Mouse (Mus musculus): Measurements from ENCODE around the gene Agbl5. TPM values are rescaled to one million over a fixed set of nuclear protein-coding genes. Genes with fewer than 3 reads are reported as not detected.
A peak's percentile ranks its signal among the peaks of the same experiment; 100 is the strongest.

Agbl5 gene
- polyA plus RNA-seq, 2 experiments = 27.7 to 61.9 TPM

DNA sequence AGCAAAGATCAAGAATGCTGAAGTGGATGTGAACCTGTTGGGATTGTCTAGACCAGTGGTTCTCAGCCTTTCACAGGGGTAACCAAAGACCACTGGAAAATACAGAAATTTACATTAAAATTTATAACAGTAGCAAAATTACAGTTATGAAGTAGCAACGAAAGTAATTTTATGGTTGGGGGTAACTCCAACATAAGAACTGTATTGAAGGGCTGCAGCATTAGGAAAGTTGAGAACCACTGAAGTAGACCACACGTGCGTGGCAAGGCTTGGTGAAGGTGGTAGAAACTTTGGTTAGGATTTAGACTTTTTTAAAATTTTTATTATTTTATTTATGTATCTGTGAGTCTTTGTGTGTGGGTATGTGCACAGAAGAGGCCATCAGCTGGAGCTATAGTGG, 20.8 kb upstream of the Agbl5 start, which contains the start of gene Tmem214:
Tmem214 (plus strand) TSS at position 301 of the 400 bp plus-strand sequence.
- H3K4me1 ChIP-seq (ENCODE audit: control insufficient read depth, insufficient read depth, low read length) = peaks cover 13% of the 10 kb centered on the region
- no peaks in the 10 kb centered on the region for H3K27me3 ChIP-seq (ENCODE audit: control insufficient read depth, insufficient read depth, low read length)
- WGBS = 93% methylated on average over 3 of the region's 3 CpGs
- no peak within 1 kb of the TSS for H3K9ac ChIP-seq (ENCODE audit: low read depth, low read length, severe bottlenecking)
- DNase-seq (ENCODE audit: low spot score) (no peak), ATAC-seq (ENCODE audit: low FRiP score, low read depth) (no peak)
- H3K27ac ChIP-seq (replicated peaks; ENCODE audit: low read depth, low read length) = peak within 1 kb of the TSS; percentile 79
- peaks cover 37% of the 10 kb centered on the region for H3K36me3 ChIP-seq (ENCODE audit: control insufficient read depth, insufficient read depth, low read length)
- TF ChIP-seq POLR2A (IDR thresholded peaks at IDR 0.05; ENCODE audit: borderline replicate concordance, extremely low read depth, insufficient read depth, insufficient read length) = no peak
- peak within 1 kb of the TSS; percentile 94; the same call in 1 of the 2 replicates for H3K4me3 ChIP-seq (replicated peaks; ENCODE audit: low read length)
- H3K9me3 ChIP-seq (ENCODE audit: control insufficient read depth, low read length) = no peaks in the 10 kb centered on the region
- H3K4me2 ChIP-seq (replicated peaks; ENCODE audit: low read depth, low read length, severe bottlenecking) = peak within 1 kb of the TSS; percentile 80; the same call in 1 of the 2 replicates

DNA sequence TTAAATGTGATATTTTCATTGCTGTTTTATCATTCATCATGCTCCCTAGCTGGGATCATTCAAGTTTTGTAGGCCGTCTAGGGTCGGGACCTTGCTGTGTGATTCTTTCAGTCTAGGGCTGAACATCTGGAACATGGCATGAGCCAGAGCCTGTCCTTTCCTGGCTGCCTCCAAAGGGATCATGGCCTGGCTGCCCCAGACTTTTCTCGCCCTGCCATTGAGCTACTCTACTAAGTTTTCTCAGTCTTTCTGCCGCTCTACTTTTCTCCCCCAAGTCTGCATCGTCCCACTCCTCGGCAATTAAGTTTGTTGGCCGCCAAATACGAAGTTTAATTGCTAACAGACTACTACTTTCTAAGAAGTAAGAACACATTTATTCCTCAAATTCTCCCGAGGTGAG, 19.5 kb upstream of the Agbl5 start:
- peaks cover 13% of the 10 kb centered on the region for H3K4me1 ChIP-seq (ENCODE audit: control insufficient read depth, insufficient read depth, low read length)
- peak overlapping the region; percentile 96 for H3K9ac ChIP-seq (ENCODE audit: low read depth, low read length, severe bottlenecking)
- no peaks in the 10 kb centered on the region for H3K27me3 ChIP-seq (ENCODE audit: control insufficient read depth, insufficient read depth, low read length)
- TF ChIP-seq POLR2A (IDR thresholded peaks at IDR 0.05; ENCODE audit: borderline replicate concordance, extremely low read depth, insufficient read depth, insufficient read length) = no peak
- H3K4me3 ChIP-seq (replicated peaks; ENCODE audit: low read length) = peak overlapping the region; percentile 94
- ATAC-seq (ENCODE audit: low FRiP score, low read depth) = peak; percentile 39; the same call in 1 of the 2 replicates
- peak overlapping the region; percentile 79 for H3K27ac ChIP-seq (replicated peaks; ENCODE audit: low read depth, low read length)
- 5% methylated on average over 9 of the region's 9 CpGs for WGBS
- peaks cover 40% of the 10 kb centered on the region for H3K36me3 ChIP-seq (ENCODE audit: control insufficient read depth, insufficient read depth, low read length)
- no peaks in the 10 kb centered on the region for H3K9me3 ChIP-seq (ENCODE audit: control insufficient read depth, low read length)
- DNase-seq (ENCODE audit: low spot score) = no peak
- peak overlapping the region; percentile 80 for H3K4me2 ChIP-seq (replicated peaks; ENCODE audit: low read depth, low read length, severe bottlenecking)

DNA sequence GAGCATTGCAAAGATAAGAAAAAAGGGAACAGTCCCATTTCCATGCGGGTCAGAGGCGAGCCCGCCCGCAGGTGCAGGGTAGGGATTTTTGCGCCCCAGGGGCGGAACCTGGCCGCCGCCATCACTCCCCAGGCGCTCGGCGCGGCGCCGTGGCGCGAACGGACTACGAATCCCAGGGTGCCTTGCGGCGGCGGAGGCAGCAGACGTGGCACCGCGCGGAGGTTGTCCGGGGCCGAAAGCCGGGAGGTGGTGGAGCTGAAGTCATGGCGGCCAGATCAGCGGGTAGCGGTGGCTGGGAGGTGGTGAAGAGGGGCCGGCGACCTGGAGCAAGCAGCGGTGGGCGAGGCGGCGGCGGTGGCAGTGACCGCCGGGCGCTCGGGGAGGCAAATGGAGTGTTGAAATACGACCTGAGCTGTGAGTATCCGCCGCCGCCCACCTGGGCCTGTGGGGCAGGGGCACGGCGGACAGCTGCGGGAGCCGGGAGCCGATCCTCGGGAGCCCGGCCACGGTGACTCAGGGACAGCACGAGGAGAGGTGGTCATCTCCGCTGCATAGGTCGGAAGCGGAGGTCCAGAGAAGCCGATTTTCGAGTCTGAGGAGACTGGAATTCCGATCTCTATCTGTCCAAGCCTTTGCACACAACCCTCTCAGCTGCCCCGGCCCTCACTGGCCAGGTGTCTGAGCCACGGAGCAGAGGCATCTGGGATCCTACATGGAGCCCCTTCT, 18.9 kb upstream of the Agbl5 start:
- Histone ChIP-seq H3K4me2 (replicated peaks; ENCODE audit: low read depth, low read length, severe bottlenecking) (peak overlapping the region; percentile 80), H3K9me3 (ENCODE audit: control insufficient read depth, low read length) (no peaks in the 10 kb centered on the region), H3K4me3 (replicated peaks; ENCODE audit: low read length) (peak overlapping the region; percentile 94), H3K27ac (replicated peaks; ENCODE audit: low read depth, low read length) (peak overlapping the region; percentile 79), H3K27me3 (ENCODE audit: control insufficient read depth, insufficient read depth, low read length) (no peaks in the 10 kb centered on the region), H3K9ac (ENCODE audit: low read depth, low read length, severe bottlenecking) (peak overlapping the region; percentile 96), H3K36me3 (ENCODE audit: control insufficient read depth, insufficient read depth, low read length) (peaks cover 46% of the 10 kb centered on the region), H3K4me1 (ENCODE audit: control insufficient read depth, insufficient read depth, low read length) (peaks cover 13% of the 10 kb centered on the region)
- DNase-seq (ENCODE audit: low spot score) (peak; percentile 85), ATAC-seq (ENCODE audit: low FRiP score, low read depth) (peak; percentile 92)
- no peak; the same call in 1 of the 2 replicates for TF ChIP-seq POLR2A (IDR thresholded peaks at IDR 0.05; ENCODE audit: borderline replicate concordance, extremely low read depth, insufficient read depth, insufficient read length)
- 1% methylated on average over 48 of the region's 63 CpGs for WGBS

DNA sequence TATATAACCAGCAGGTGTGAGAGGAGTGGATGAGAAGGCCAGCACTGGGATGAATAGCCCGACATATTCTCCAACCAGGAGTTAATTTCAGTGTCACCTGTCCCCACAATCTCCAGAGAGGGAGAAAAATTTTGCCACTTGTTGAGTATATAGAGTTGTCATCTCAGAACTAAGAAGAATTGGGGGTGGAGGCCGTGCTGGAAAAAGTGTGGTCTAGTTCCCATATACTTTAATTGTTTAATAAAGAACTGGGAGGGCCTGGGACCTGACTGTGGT, 18.4 kb upstream of the Agbl5 start:
- peak overlapping the region; percentile 96 for H3K9ac ChIP-seq (ENCODE audit: low read depth, low read length, severe bottlenecking)
- DNase-seq (ENCODE audit: low spot score) (no peak), ATAC-seq (ENCODE audit: low FRiP score, low read depth) (no peak)
- TF ChIP-seq POLR2A (IDR thresholded peaks at IDR 0.05; ENCODE audit: borderline replicate concordance, extremely low read depth, insufficient read depth, insufficient read length) = no peak
- H3K4me3 ChIP-seq (replicated peaks; ENCODE audit: low read length) = peak overlapping the region; percentile 94
- peaks cover 50% of the 10 kb centered on the region for H3K36me3 ChIP-seq (ENCODE audit: control insufficient read depth, insufficient read depth, low read length)
- peak overlapping the region; percentile 80 for H3K4me2 ChIP-seq (replicated peaks; ENCODE audit: low read depth, low read length, severe bottlenecking)
- WGBS = 13% methylated on average over 2 of the region's 2 CpGs
- H3K27ac ChIP-seq (replicated peaks; ENCODE audit: low read depth, low read length) = peak overlapping the region; percentile 79
- no peaks in the 10 kb centered on the region for H3K9me3 ChIP-seq (ENCODE audit: control insufficient read depth, low read length)
- H3K4me1 ChIP-seq (ENCODE audit: control insufficient read depth, insufficient read depth, low read length) = peaks cover 13% of the 10 kb centered on the region
- no peaks in the 10 kb centered on the region for H3K27me3 ChIP-seq (ENCODE audit: control insufficient read depth, insufficient read depth, low read length)

DNA sequence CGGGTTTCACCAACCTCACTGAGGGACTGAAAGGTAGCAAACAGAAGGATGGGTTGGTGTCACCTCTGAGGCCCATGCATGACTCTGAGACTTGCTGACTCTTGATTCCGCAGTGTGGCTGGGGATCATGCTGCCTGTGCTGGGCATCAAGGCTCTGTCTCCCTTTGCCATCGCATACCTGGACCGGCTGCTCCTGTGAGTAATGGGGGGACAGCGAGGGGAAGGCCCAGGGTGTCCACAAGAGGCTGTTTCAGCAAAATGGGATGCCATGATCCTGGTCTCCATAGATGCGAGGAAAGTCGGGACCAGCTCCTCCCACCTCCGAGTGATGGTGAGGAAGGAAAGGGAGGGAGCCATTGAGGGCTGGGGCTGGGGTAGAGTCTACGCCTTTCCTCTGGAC, 15.9 kb upstream of the Agbl5 start:
- Histone ChIP-seq H3K9me3 (ENCODE audit: control insufficient read depth, low read length) (no peaks in the 10 kb centered on the region), H3K4me2 (replicated peaks; ENCODE audit: low read depth, low read length, severe bottlenecking) (no peak overlapping the region), H3K36me3 (ENCODE audit: control insufficient read depth, insufficient read depth, low read length) (peaks cover 66% of the 10 kb centered on the region), H3K4me3 (replicated peaks; ENCODE audit: low read length) (no peak overlapping the region), H3K27ac (replicated peaks; ENCODE audit: low read depth, low read length) (no peak overlapping the region), H3K9ac (ENCODE audit: low read depth, low read length, severe bottlenecking) (no peak overlapping the region), H3K27me3 (ENCODE audit: control insufficient read depth, insufficient read depth, low read length) (no peaks in the 10 kb centered on the region), H3K4me1 (ENCODE audit: control insufficient read depth, insufficient read depth, low read length) (peaks cover 13% of the 10 kb centered on the region)
- DNase-seq (ENCODE audit: low spot score) (no peak), ATAC-seq (ENCODE audit: low FRiP score, low read depth) (no peak)
- TF ChIP-seq POLR2A (IDR thresholded peaks at IDR 0.05; ENCODE audit: borderline replicate concordance, extremely low read depth, insufficient read depth, insufficient read length) = no peak
- WGBS = 93% methylated on average over 9 of the region's 9 CpGs

Measured in limb, embryonic 14.5 days (tissue).